Mouse (Mus musculus) urinary bladder, postnatal 10 days (tissue): ENCODE measurements around the gene Nrarp.

Experiments
- DNase-seq: peaks from one replicate; pipeline ENCODE4 v3.0.0; 2022; ENCODE audit warnings: low spot score

The Nrarp gene

GRCm38 (mm10) chr2:25180478-25180903, at the start of gene Nrarp:
TSS of gene Nrarp (plus strand) at chr2:25180758.
- peak; percentile 77 for DNase-seq

- DNase-seq = no peak
Measured at GRCm38 (mm10) chr2:25131601-25132000, 49.0 kb upstream of the Nrarp start.

- no peak for DNase-seq
Measured at GRCm38 (mm10) chr2:25137832-25138231, 42.7 kb upstream of the Nrarp start.

- no peak for DNase-seq
Measured at GRCm38 (mm10) chr2:25141185-25141584, 39.4 kb upstream of the Nrarp start.

- DNase-seq = no peak
Measured at GRCm38 (mm10) chr2:25141921-25142320, 38.6 kb upstream of the Nrarp start.

- peak; percentile 5 for DNase-seq
Measured at GRCm38 (mm10) chr2:25145346-25145745, 35.2 kb upstream of the Nrarp start.

GRCm38 (mm10) chr2:25147398-25147797, 33.2 kb upstream of the Nrarp start:
- peak; percentile 5 for DNase-seq

- DNase-seq = no peak
Measured at GRCm38 (mm10) chr2:25147892-25148291, 32.7 kb upstream of the Nrarp start.

GRCm38 (mm10) chr2:25149643-25150042, 30.9 kb upstream of the Nrarp start:
- peak; percentile 2 for DNase-seq

- DNase-seq = no peak
Measured at GRCm38 (mm10) chr2:25151280-25151956, 29.1 kb upstream of the Nrarp start.

GRCm38 (mm10) chr2:25156177-25156576, 24.4 kb upstream of the Nrarp start:
- no peak for DNase-seq

- no peak for DNase-seq
Measured at GRCm38 (mm10) chr2:25156990-25157389, 23.6 kb upstream of the Nrarp start.

- DNase-seq = no peak
Measured at GRCm38 (mm10) chr2:25157655-25158054, 22.9 kb upstream of the Nrarp start.

- no peak for DNase-seq
Measured at GRCm38 (mm10) chr2:25167481-25167880, 13.1 kb upstream of the Nrarp start.

- no peak for DNase-seq
Measured at GRCm38 (mm10) chr2:25167919-25168664, 12.5 kb upstream of the Nrarp start.

GRCm38 (mm10) chr2:25168665-25168978, 11.9 kb upstream of the Nrarp start:
- no peak for DNase-seq

- DNase-seq = no peak
Measured at GRCm38 (mm10) chr2:25169778-25170177, 10.8 kb upstream of the Nrarp start.

GRCm38 (mm10) chr2:25170326-25171100, 10.0 kb upstream of the Nrarp start:
- no peak for DNase-seq

GRCm38 (mm10) chr2:25171101-25171768, 9.3 kb upstream of the Nrarp start:
- DNase-seq = no peak

- no peak for DNase-seq
Measured at GRCm38 (mm10) chr2:25171769-25172153, 8.8 kb upstream of the Nrarp start.

- DNase-seq = no peak
Measured at GRCm38 (mm10) chr2:25172629-25173028, 7.9 kb upstream of the Nrarp start.

- no peak for DNase-seq
Measured at GRCm38 (mm10) chr2:25173821-25174220, 6.7 kb upstream of the Nrarp start.
